Mouse (Mus musculus): ENCODE measurements at regions not wholly inside any gene's neighbourhood (a gene's known extent, or its start where the extent isn't known, plus 50 kb on each side); places are given as distances from the start of the nearest gene placed in this dataset.

- 19% methylated on average over 9 of the region's 9 CpGs for WGBS
- H3K36me3 ChIP-seq (ENCODE audit: insufficient read depth, low read length) = no peaks in the 10 kb centered on the region
- no peak overlapping the region for H3K9ac ChIP-seq (ENCODE audit: low read depth, low read length)
- no peak for TF ChIP-seq CTCF (IDR thresholded peaks at IDR 0.05; ENCODE audit: low read depth)
- 0 out of 2 replicates have a peak, but pooled peaks cover 4% of the 10 kb centered on the region for H3K4me1 ChIP-seq (replicated peaks; ENCODE audit: insufficient read depth, low read length)
- DNase-seq (ENCODE audit: low spot score) = peak; percentile 22
- no peak overlapping the region for H3K4me3 ChIP-seq (replicated peaks; ENCODE audit: low read depth, low read length)
- H3K9me3 ChIP-seq (replicated peaks; ENCODE audit: low read length) = no peaks in the 10 kb centered on the region
- H3K27me3 ChIP-seq (ENCODE audit: insufficient read depth, low read length) = no peaks in the 10 kb centered on the region
- no peak for ATAC-seq (replicated peaks; ENCODE audit: low FRiP score, low read depth)
- H3K4me2 ChIP-seq (ENCODE audit: low read length) = no peak overlapping the region
- H3K27ac ChIP-seq = no peak overlapping the region
Measured at GRCm38 (mm10) chr4:110120761-110121160, 142.9 kb downstream of the Dmrta2 start.

GRCm38 (mm10) chr4:110121447-110121846 lies 143.6 kb downstream of the Dmrta2 start:
- H3K9ac ChIP-seq (ENCODE audit: low read depth, low read length) = no peak overlapping the region
- TF ChIP-seq CTCF (IDR thresholded peaks at IDR 0.05; ENCODE audit: low read depth) = no peak
- 0 out of 2 replicates have a peak, but pooled peaks cover 4% of the 10 kb centered on the region for H3K4me1 ChIP-seq (replicated peaks; ENCODE audit: insufficient read depth, low read length)
- ATAC-seq (replicated peaks; ENCODE audit: low FRiP score, low read depth) (no peak), DNase-seq (ENCODE audit: low spot score) (peak; percentile 56)
- no peak overlapping the region for H3K27ac ChIP-seq
- no peaks in the 10 kb centered on the region for H3K9me3 ChIP-seq (replicated peaks; ENCODE audit: low read length)
- H3K36me3 ChIP-seq (ENCODE audit: insufficient read depth, low read length) = no peaks in the 10 kb centered on the region
- WGBS = 24% methylated on average over 5 of the region's 5 CpGs
- H3K4me2 ChIP-seq (ENCODE audit: low read length) = no peak overlapping the region
- no peak overlapping the region for H3K4me3 ChIP-seq (replicated peaks; ENCODE audit: low read depth, low read length)
- H3K27me3 ChIP-seq (ENCODE audit: insufficient read depth, low read length) = no peaks in the 10 kb centered on the region

GRCm38 (mm10) chr4:110125067-110125784 lies 147.4 kb downstream of the Dmrta2 start:
- DNase-seq (ENCODE audit: low spot score) (peak; percentile 78), ATAC-seq (replicated peaks; ENCODE audit: low FRiP score, low read depth) (peak; percentile 52; the same call in 1 of the 2 replicates)
- Histone ChIP-seq H3K9ac (ENCODE audit: low read depth, low read length) (no peak overlapping the region), H3K4me2 (ENCODE audit: low read length) (no peak overlapping the region), H3K9me3 (replicated peaks; ENCODE audit: low read length) (no peaks in the 10 kb centered on the region), H3K27ac (no peak overlapping the region), H3K27me3 (ENCODE audit: insufficient read depth, low read length) (no peaks in the 10 kb centered on the region), H3K4me1 (replicated peaks; ENCODE audit: insufficient read depth, low read length) (0 out of 2 replicates have a peak, but pooled peaks cover 4% of the 10 kb centered on the region), H3K4me3 (replicated peaks; ENCODE audit: low read depth, low read length) (no peak overlapping the region), H3K36me3 (ENCODE audit: insufficient read depth, low read length) (no peaks in the 10 kb centered on the region)
- TF ChIP-seq CTCF (IDR thresholded peaks at IDR 0.05; ENCODE audit: low read depth) = no peak
- whole genome bisulfite sequencing = 9% methylated on average over 6 of the region's 6 CpGs

- 0 out of 2 replicates have a peak, but pooled peaks cover 4% of the 10 kb centered on the region for H3K4me1 ChIP-seq (replicated peaks; ENCODE audit: insufficient read depth, low read length)
- no peak overlapping the region for H3K4me3 ChIP-seq (replicated peaks; ENCODE audit: low read depth, low read length)
- no peaks in the 10 kb centered on the region for H3K9me3 ChIP-seq (replicated peaks; ENCODE audit: low read length)
- no peak overlapping the region for H3K9ac ChIP-seq (ENCODE audit: low read depth, low read length)
- no peak overlapping the region for H3K4me2 ChIP-seq (ENCODE audit: low read length)
- no peaks in the 10 kb centered on the region for H3K27me3 ChIP-seq (ENCODE audit: insufficient read depth, low read length)
- ATAC-seq (replicated peaks; ENCODE audit: low FRiP score, low read depth) (no peak), DNase-seq (ENCODE audit: low spot score) (peak; percentile 21)
- no peaks in the 10 kb centered on the region for H3K36me3 ChIP-seq (ENCODE audit: insufficient read depth, low read length)
- 34% methylated on average over 3 of the region's 3 CpGs for WGBS
- H3K27ac ChIP-seq = no peak overlapping the region
- no peak for TF ChIP-seq CTCF (IDR thresholded peaks at IDR 0.05; ENCODE audit: low read depth)
Measured at GRCm38 (mm10) chr4:110127941-110128520, 150.2 kb downstream of the Dmrta2 start.

GRCm38 (mm10) chr4:110128918-110129317 lies 151.1 kb downstream of the Dmrta2 start:
- H3K4me2 ChIP-seq (ENCODE audit: low read length) = no peak overlapping the region
- peak; percentile 85 for TF ChIP-seq CTCF (IDR thresholded peaks at IDR 0.05; ENCODE audit: low read depth)
- H3K27me3 ChIP-seq (ENCODE audit: insufficient read depth, low read length) = no peaks in the 10 kb centered on the region
- 0 out of 2 replicates have a peak, but pooled peaks have one; percentile 46 for ATAC-seq (replicated peaks; ENCODE audit: low FRiP score, low read depth)
- peak; percentile 80 for DNase-seq (ENCODE audit: low spot score)
- 0 out of 2 replicates have a peak, but pooled peaks cover 4% of the 10 kb centered on the region for H3K4me1 ChIP-seq (replicated peaks; ENCODE audit: insufficient read depth, low read length)
- H3K27ac ChIP-seq = no peak overlapping the region
- H3K4me3 ChIP-seq (replicated peaks; ENCODE audit: low read depth, low read length) = no peak overlapping the region
- no peaks in the 10 kb centered on the region for H3K9me3 ChIP-seq (replicated peaks; ENCODE audit: low read length)
- no peak overlapping the region for H3K9ac ChIP-seq (ENCODE audit: low read depth, low read length)
- WGBS = 0% methylated on average over 1 of the region's 1 CpGs
- no peaks in the 10 kb centered on the region for H3K36me3 ChIP-seq (ENCODE audit: insufficient read depth, low read length)

GRCm38 (mm10) chr4:110129518-110129917 lies 151.7 kb downstream of the Dmrta2 start:
- Histone ChIP-seq H3K4me1 (replicated peaks; ENCODE audit: insufficient read depth, low read length) (0 out of 2 replicates have a peak, but pooled peaks cover 10% of the 10 kb centered on the region), H3K9ac (ENCODE audit: low read depth, low read length) (no peak overlapping the region), H3K9me3 (replicated peaks; ENCODE audit: low read length) (no peaks in the 10 kb centered on the region), H3K27ac (no peak overlapping the region), H3K27me3 (ENCODE audit: insufficient read depth, low read length) (no peaks in the 10 kb centered on the region), H3K36me3 (ENCODE audit: insufficient read depth, low read length) (no peaks in the 10 kb centered on the region), H3K4me2 (ENCODE audit: low read length) (no peak overlapping the region), H3K4me3 (replicated peaks; ENCODE audit: low read depth, low read length) (no peak overlapping the region)
- no peak for TF ChIP-seq CTCF (IDR thresholded peaks at IDR 0.05; ENCODE audit: low read depth)
- 64% methylated on average over 3 of the region's 3 CpGs for WGBS
- DNase-seq (ENCODE audit: low spot score) (no peak), ATAC-seq (replicated peaks; ENCODE audit: low FRiP score, low read depth) (no peak)
